ENCODE assay signal across 8 mouse cellular contexts in the genomic region with DNA sequence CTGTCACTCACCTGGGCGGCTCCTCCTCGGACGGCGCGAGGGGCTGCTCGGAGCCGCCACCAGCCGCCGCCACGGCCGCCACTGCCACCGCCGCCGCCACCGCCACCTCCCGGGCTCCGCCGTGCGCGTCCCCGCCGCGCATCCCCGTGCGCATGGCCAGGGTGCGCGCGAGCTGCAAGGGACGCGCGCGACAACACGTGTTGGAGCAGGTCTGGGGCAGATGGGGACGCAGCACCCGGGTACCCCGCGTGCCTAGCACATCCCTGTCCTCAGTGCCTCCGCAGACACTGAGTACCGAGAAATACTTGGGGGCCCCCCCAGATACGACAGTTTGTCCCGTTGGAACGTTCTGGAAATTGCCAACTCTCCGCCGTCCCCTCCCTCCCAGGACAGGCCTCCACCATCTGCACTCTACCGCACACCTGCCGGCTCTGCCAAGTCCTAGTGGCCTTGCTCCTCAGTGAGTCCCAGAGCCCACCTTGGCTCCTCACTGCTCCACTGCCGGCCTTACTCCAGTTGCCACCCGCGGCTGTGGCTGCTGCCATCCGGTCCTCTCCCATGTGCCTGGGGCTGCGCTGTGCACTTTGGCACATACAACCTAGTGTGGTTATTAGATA. TPM values are rescaled to one million over a fixed set of nuclear protein-coding genes. Genes with fewer than 3 reads are reported as not detected.
A peak's percentile ranks its signal among the peaks of the same experiment; 100 is the strongest.
DNase-seq lines count a peak whose midpoint lies in the region; ATAC-seq and TF ChIP-seq lines count a peak whose summit lies in the region.

A gene (minus strand): TSS at position 109 of the 617 bp plus-strand sequence.

- H3K36me3 ChIP-seq in ES-Bruce4 (ENCODE audit: control insufficient read depth, insufficient read depth, low read length, poor library complexity, severe bottlenecking) = no peaks in the 10 kb centered on the region
- H3K36me3 ChIP-seq in hindbrain, embryonic 12.5 days = no peaks in the 10 kb centered on the region
- no peaks in the 10 kb centered on the region for H3K36me3 ChIP-seq in limb, embryonic 13.5 days

- no peak for TF ChIP-seq CTCF in ES-Bruce4 (IDR thresholded peaks at IDR 0.05; ENCODE audit: low read depth, low read length)

- peak within 1 kb of the TSS; percentile 63 for H3K9ac ChIP-seq in ES-Bruce4 (ENCODE audit: low read depth, poor library complexity, severe bottlenecking)
- H3K9ac ChIP-seq in hindbrain, embryonic 12.5 days = peak within 1 kb of the TSS; percentile 66
- peak within 1 kb of the TSS; percentile 68 for H3K9ac ChIP-seq in limb, embryonic 13.5 days

- peaks cover 3% of the 10 kb centered on the region for H3K4me1 ChIP-seq in ES-Bruce4 (ENCODE audit: control insufficient read depth, insufficient read depth, low read length)
- peaks cover 13% of the 10 kb centered on the region for H3K4me1 ChIP-seq in hindbrain, embryonic 12.5 days
- peaks cover 12% of the 10 kb centered on the region for H3K4me1 ChIP-seq in limb, embryonic 13.5 days

- TF ChIP-seq POLR2A in ES-Bruce4 (IDR thresholded peaks at IDR 0.05; ENCODE audit: insufficient read depth, low read length) = no peak

- TF ChIP-seq EP300 in ES-Bruce4 (IDR thresholded peaks at IDR 0.05; ENCODE audit: insufficient read depth, low read depth, low read length) = no peak

- no peaks in the 10 kb centered on the region for H3K27me3 ChIP-seq in ES-Bruce4 (ENCODE audit: control insufficient read depth, insufficient read depth, low read length, poor library complexity, severe bottlenecking)
- H3K27me3 ChIP-seq in hindbrain, embryonic 12.5 days = peaks cover 54% of the 10 kb centered on the region
- peaks cover 74% of the 10 kb centered on the region for H3K27me3 ChIP-seq in limb, embryonic 13.5 days

- H3K27ac ChIP-seq in ES-Bruce4 (ENCODE audit: insufficient read depth, low read length) = no peak within 1 kb of the TSS
- no peak within 1 kb of the TSS for H3K27ac ChIP-seq in hindbrain, embryonic 12.5 days
- H3K27ac ChIP-seq in limb, embryonic 13.5 days = no peak within 1 kb of the TSS

- H3K4me2 ChIP-seq in hindbrain, embryonic 12.5 days (replicated peaks) = peak within 1 kb of the TSS; percentile 79
- peak within 1 kb of the TSS; percentile 88 for H3K4me2 ChIP-seq in limb, embryonic 13.5 days (replicated peaks)

- peak within 1 kb of the TSS; percentile 52 for H3K4me3 ChIP-seq in ES-Bruce4 (ENCODE audit: low read depth, low read length)
- peak within 1 kb of the TSS; percentile 44 for H3K4me3 ChIP-seq in hindbrain, embryonic 12.5 days
- H3K4me3 ChIP-seq in limb, embryonic 13.5 days = peak within 1 kb of the TSS; percentile 51

- no peaks in the 10 kb centered on the region for H3K9me3 ChIP-seq in ES-Bruce4 (replicated peaks; ENCODE audit: control insufficient read depth, insufficient read depth, low read length, poor library complexity, severe bottlenecking)
- no peaks in the 10 kb centered on the region for H3K9me3 ChIP-seq in hindbrain, embryonic 12.5 days (replicated peaks)
- H3K9me3 ChIP-seq in limb, embryonic 13.5 days = no peaks in the 10 kb centered on the region

- no peak for ATAC-seq in hindbrain, embryonic 12.5 days (ENCODE audit: low FRiP score)
- ATAC-seq in limb, embryonic 13.5 days (ENCODE audit: low FRiP score, low read depth) = 0 out of 2 replicates have a peak, but pooled peaks have one; percentile 21
- ATAC-seq in monocyte, adult 5-6 weeks (replicated peaks; ENCODE audit: insufficient number of reproducible peaks, low FRiP score, low TSS enrichment, poor library complexity, severe bottlenecking) = no peak

- peak; percentile 58 to 78 for DNase-seq in adrenal gland, adult (ENCODE audit: inconsistent age in 2 of 2, low spot score in 1 of 2)
- DNase-seq in adrenal gland, adult 18-20 months (ENCODE audit: low spot score in 2 of 2) = no peak
- peak; percentile 67 for DNase-seq in embryo, embryonic 11 days
- peak; percentile 77 to 80 for DNase-seq in right cerebral cortex, postnatal 10 days (ENCODE audit: low spot score in 2 of 2)

- 4% methylated on average over 51 of the region's 51 CpGs for WGBS in hindbrain, embryonic 12.5 days
- WGBS in limb, embryonic 13.5 days = 4% methylated on average over 51 of the region's 51 CpGs

RNA-seq across cellular contexts. Expression of the gene that starts here (rescaled TPM):
- 1 to 10 TPM; 4.1 to 6.3 TPM for total RNA-seq in adrenal gland, adult 18-20 months (2021)
- 1.2 and 2.4 TPM in 2 replicates for polyA plus RNA-seq in ES-Bruce4 (2011; ENCODE audit: insufficient read depth, insufficient read length, low read depth, missing spikeins)
- polyA plus RNA-seq in hindbrain, embryonic 12.5 days (2016; fragmentation: Nextera tagmentation; extraction: Ambion mirVana) = 0.74 and 0.94 TPM in 2 replicates
- 0.92 and 1.3 TPM in 2 replicates for polyA plus RNA-seq in limb, embryonic 13.5 days (2015; fragmentation: Nextera tagmentation; extraction: Ambion mirVana)
- total RNA-seq in monocyte, adult 5-6 weeks (2017) = not detected in 3 replicates

Comparison
In these comparisons a context has a peak if more than half of its experiments do, and no peak if none do; other contexts are left out.
1. DNase-seq: peak in adrenal gland, adult (2 of 2), embryo, embryonic 11 days (single experiment) and right cerebral cortex, postnatal 10 days (2 of 2); none in adrenal gland, adult 18-20 months (0 of 2).
2. Peak in every context shown above with its lines, with median percentiles within 50 percentile points of each other: H3K4me3 ChIP-seq and H3K9ac ChIP-seq.